Mouse (Mus musculus): ENCODE data around the gene Tgfbr3.

The Tgfbr3 gene

GRCm38 (mm10) chr5:107211830-107212370 lies 77.5 kb downstream of the Tgfbr3 start:
- no peak for DNase-seq (ENCODE audit: low read depth, low spot score)

DNA sequence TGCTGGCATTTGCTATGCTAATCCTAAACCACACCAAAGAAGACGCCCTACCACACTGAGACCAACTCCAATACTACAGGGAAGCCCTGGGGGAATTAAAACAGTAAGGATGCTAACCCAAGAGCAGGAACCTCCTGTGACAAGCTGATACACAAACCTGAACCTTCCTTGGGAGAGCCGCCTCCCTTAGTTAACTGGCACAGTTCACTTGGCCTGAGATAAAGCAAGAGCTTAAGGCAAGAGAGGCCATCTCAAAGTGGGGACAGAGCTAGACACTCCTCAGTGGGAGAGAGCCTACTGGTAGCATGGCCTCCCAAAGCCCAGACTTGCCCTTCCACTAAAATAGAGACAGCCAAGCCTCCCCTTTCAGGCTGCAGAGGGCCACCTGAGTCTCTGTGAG lies 79.4 kb downstream of the Tgfbr3 start:
- no peak for DNase-seq (ENCODE audit: low read depth, low spot score)

- DNase-seq (ENCODE audit: low read depth, low spot score) = no peak
Observed at GRCm38 (mm10) chr5:107207911-107208310, 81.5 kb downstream of the Tgfbr3 start.

GRCm38 (mm10) chr5:107204306-107204705 lies 85.1 kb downstream of the Tgfbr3 start:
- DNase-seq (ENCODE audit: low read depth, low spot score) = no peak

DNA sequence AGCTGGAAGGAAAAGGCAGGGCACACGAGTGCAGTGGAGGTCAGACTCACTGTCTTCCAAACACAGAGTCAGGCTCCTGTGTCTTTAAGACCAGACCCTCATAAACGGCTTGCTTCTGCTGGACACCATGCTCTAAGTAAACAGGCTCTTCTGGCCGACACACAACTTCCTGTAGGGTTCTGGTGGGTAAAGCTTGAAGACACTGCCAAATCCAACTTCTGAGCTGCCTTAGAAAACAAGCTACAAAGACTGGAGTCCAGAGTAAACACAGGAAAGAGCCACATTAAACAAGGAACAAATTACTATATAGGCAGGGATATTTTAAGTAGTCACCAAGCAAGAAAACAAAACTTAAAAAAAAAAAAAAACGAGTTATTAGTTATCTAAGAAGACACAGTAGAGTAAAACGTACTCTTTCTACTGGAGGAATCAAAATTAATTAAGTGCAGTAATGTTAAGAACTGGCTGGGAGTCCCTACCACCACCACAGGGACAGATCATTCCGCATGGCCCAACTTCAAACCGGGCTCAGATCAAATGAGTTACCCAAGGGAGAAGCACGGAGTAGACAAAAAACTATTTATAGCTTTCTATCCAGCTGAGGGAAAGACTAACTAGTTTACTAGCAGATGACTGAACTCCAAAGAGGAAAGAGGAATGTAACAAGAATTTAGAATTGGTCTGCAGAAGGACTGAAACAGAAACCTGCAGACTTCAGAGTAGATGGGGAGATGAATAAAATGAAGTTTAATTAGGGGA lies 86.4 kb downstream of the Tgfbr3 start:
- no peak for DNase-seq (ENCODE audit: low read depth, low spot score)

DNA sequence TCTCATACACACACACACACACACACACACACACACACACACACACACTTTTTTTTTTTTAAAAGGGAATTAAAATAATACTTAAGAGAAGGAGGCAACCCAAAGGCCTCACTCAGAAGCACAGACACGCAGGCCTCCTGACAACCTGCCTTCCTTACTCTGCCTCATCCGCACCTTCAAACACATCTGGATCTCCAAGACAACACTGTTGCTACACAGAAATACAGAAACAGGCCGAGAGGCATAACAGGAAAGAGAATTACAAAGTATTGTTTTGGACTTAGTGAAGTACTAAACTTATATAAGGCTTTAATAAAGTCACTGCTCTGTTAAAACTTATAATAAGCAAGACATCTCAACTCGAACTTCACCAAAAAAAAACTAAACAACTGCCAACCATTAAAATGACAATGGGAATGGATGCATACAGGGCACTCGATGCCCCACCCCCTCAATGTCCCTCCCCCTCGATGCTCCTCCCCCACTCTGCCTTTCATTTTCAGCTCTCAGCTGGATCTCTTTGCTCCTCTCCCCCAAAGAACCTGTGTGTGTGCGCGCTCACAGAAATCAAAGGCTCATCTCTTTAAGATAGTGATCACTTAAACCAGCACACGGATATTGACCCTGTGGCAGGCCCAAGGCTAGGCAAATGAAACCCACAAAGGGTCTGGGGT lies 87.8 kb downstream of the Tgfbr3 start:
- DNase-seq (ENCODE audit: low read depth, low spot score) = no peak

DNA sequence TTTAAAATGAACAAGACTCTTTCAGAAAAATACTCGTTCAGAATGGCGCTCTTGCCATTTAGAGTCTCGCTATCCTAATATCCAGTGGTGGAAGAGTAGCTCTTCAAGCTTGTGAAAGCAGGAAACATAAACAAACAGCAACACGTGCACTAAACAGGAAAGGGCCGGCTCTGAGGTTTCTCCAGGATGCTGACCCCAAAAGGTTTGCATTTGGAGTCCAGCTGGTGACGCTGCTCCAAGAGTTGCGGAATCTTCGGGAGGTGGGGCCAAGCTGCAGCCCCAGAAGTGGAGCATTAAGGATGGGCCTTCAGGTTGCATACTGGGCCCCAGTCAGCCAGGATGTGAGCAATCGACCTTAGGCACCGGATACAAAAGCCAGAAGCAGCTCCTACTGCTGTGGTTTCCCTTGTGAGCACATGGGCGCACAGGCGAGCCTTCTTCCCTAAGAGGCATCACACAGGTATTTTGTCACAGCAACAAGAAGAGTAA lies 88.5 kb downstream of the Tgfbr3 start:
- no peak for DNase-seq (ENCODE audit: low read depth, low spot score)

GRCm38 (mm10) chr5:107200221-107200635 lies 89.2 kb downstream of the Tgfbr3 start:
- DNase-seq (ENCODE audit: low read depth, low spot score) = no peak

GRCm38 (mm10) chr5:107195751-107196395 lies 93.6 kb downstream of the Tgfbr3 start:
- DNase-seq (ENCODE audit: low read depth, low spot score) = no peak

DNA sequence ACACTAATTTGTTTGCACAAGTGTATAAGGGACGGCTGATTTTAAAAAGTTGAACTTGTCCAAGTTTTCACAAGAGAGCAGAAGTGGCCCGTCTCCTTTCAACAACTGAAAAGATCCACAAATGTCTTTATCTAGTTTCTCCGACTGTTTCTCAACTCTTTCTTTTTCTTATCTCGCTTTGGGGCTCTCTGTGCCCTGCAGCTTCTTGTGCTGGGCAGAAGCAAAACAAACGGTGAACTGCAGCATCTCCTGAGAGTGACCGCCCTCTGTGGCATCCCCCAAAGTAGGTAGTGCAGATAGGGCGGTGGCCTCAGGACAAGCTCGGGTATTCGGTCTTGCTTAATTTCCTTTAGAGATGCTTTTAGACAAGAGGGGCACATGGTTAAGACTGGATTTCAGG lies 96.3 kb downstream of the Tgfbr3 start:
- DNase-seq (ENCODE audit: low read depth, low spot score) = no peak

- no peak for DNase-seq (ENCODE audit: low read depth, low spot score)
Observed at GRCm38 (mm10) chr5:107192372-107192771, 97.1 kb downstream of the Tgfbr3 start.

DNA sequence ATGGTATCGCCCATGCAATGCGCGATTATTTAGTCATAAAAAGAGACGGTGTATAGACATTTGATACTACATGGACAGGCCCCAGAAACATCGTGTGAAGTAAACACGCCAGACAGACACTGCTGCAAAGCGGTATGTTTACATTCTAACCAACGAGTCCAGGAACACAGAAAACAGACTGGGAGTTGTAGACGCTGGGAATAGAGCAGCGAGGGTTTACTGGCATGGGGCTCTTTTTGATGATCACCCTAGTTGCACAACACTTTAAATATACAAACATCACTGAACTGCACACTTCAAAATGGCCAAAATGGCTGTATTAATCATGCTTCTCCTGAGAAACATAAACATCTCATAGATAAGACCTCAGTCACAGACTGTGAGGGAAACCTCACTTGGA lies 100.9 kb downstream of the Tgfbr3 start:
- no peak for DNase-seq (ENCODE audit: low read depth, low spot score)

GRCm38 (mm10) chr5:107186206-107186605 lies 103.2 kb downstream of the Tgfbr3 start:
- no peak for DNase-seq (ENCODE audit: low read depth, low spot score)

GRCm38 (mm10) chr5:107184158-107184883 lies 105.1 kb downstream of the Tgfbr3 start:
- no peak for DNase-seq (ENCODE audit: low read depth, low spot score)

DNA sequence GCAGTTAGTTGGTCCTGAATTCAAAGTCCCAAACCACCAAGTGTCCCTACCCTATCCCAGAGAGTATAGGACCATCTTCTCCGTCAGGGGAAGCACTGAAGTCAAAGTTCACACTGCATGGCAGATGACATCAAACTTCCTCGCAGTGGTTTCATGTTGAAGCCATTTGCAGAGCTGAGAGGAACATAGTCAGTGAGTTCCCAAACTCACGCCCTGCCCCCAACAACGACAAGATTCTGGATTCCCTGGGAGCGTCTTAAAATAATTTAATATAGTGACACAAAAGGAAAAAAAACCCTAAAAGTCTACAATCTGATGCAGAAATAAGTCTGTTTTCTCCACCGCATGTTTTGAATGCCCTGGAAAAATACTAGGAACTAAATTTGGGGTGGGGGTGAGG lies 105.9 kb downstream of the Tgfbr3 start:
- no peak for DNase-seq (ENCODE audit: low read depth, low spot score)

DNA sequence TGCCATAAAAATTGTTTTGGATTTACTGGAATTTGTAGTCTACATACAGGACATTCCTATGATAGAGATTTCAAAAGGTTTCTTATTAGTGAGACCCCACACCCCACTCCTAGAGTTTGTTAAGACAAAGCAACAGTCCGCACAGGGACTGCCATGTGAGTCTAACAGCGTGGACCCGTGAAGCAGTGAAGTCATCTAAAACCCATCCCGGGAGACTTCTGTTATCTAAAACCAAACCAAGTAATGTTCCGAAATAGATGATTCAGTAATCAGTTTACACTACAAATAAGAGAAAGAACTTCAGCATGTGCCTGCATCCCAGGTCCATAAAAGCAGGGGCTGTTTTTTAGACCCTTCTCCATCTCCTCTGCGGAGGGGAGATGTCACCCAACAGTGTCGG lies 106.7 kb downstream of the Tgfbr3 start:
- DNase-seq (ENCODE audit: low read depth, low spot score) = no peak

GRCm38 (mm10) chr5:107181820-107182219 lies 107.6 kb downstream of the Tgfbr3 start:
- no peak for DNase-seq (ENCODE audit: low read depth, low spot score)

GRCm38 (mm10) chr5:107179194-107179593 lies 110.2 kb downstream of the Tgfbr3 start:
- no peak for DNase-seq (ENCODE audit: low read depth, low spot score)

DNA sequence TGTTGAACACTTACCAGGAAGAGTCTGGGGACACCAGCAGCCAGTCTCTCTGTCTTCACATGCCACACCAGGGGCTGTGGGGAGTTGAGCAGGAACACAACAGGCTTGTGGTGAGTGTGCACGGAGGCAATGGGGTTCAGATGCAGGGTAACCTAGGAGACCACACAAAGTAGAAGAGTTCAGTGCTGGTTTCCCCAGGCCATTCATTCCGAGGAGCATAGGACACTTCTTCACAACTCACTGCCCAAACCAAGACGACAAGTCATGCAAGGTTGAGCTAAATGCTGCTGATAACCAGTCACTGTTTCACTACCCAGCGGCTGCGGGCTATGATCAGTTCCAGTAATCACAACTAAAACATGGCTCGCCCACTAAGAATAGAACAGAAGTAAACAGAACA lies 111.6 kb downstream of the Tgfbr3 start:
- no peak for DNase-seq (ENCODE audit: low read depth, low spot score)

GRCm38 (mm10) chr5:107177248-107177647 lies 112.2 kb downstream of the Tgfbr3 start:
- DNase-seq (ENCODE audit: low read depth, low spot score) = no peak

- DNase-seq (ENCODE audit: low read depth, low spot score) = no peak
Observed at GRCm38 (mm10) chr5:107176796-107177195, 112.6 kb downstream of the Tgfbr3 start.

DNA sequence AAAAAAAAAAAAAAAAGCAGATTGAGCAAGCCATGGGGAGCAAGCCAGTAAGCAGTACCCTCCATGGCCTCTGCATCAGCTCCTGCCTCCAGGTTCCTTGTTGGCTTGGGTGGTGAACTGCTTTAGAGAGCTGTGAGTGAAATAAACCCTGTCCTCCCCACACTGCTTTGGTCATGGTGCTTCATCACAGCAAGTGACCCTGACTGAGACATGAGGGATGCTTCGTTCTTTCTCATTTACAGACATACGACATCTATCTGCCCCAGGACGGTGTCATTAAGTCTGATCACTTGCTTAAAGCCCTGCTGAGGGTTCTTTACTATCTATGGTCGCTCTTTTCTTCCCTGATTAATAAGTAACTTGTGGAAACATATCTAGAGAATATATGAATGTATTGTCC lies 113.2 kb downstream of the Tgfbr3 start:
- DNase-seq (ENCODE audit: low read depth, low spot score) = no peak
